Mouse (Mus musculus) G1E (cell line): ENCODE data around the gene Col3a1.

Source experiments
- CTCF ChIP-seq: IDR thresholded peaks from 2 replicates; pipeline ENCODE4 v1.5.1; 2012; ENCODE audit warnings: low read depth, low read length, inconsistent platforms, mixed read lengths
- GATA2 ChIP-seq: IDR thresholded peaks from 2 replicates; pipeline ENCODE4 v1.6.1; 2012; ENCODE audit warnings: low read depth, low read length, inconsistent platforms, borderline replicate concordance
- TAL1 ChIP-seq: conservative IDR thresholded peaks from 2 replicates; pipeline ENCODE4 v1.6.1; 2012; ENCODE audit warnings: low read depth, low read length, inconsistent platforms, mixed read lengths

DNA sequence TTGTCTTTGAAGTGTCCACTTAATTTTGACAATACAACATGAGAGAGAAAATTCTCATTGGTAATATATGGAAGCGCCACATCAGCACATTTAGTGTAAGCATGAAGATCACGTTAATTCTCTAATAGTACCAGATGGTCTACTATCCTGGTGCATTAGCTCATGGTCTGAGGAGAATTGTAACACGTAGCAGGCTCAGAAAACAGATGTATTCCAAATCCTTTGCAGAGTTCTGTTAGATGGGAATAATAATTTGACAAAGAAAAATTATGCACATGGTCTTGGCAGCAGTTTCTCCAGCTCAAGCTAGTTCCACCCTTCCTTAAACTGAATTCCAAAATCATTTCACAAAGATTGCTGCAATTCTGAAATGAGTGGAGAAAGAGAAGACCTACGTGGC is 21.3 kb upstream of the Col3a1 start:
- TF ChIP-seq CTCF (no peak), GATA2 (no peak), TAL1 (no peak)
